8 mouse cellular contexts compared by ENCODE assay signal in genomic region chr8:86888058-86888939, GRCm38 (mm10). TPM values are rescaled to one million over a fixed set of nuclear protein-coding genes. Genes with fewer than 3 reads are reported as not detected.
DNase-seq lines count a peak whose midpoint lies in the region; ATAC-seq lines count a peak whose summit lies in the region.

No protein-coding gene starts in this region.

- no peaks in the 10 kb centered on the region for H3K9me3 ChIP-seq in midbrain, embryonic 15.5 days

- H3K27ac ChIP-seq in midbrain, embryonic 15.5 days: no peak overlapping the region

- H3K4me1 ChIP-seq in midbrain, embryonic 15.5 days: peaks cover 7% of the 10 kb centered on the region

- H3K36me3 ChIP-seq in midbrain, embryonic 15.5 days (replicated peaks): no peaks in the 10 kb centered on the region

- no peak overlapping the region for H3K9ac ChIP-seq in midbrain, embryonic 15.5 days

- ATAC-seq in midbrain, embryonic 15.5 days (replicated peaks): no peak
- no peak for ATAC-seq in frontal cortex, adult (ENCODE audit: low TSS enrichment)

- H3K4me2 ChIP-seq in midbrain, embryonic 15.5 days: no peak overlapping the region

- DNase-seq in adrenal gland, adult (ENCODE audit: inconsistent age in 2 of 2, low spot score in 1 of 2): peak; percentile 35 to 69
- DNase-seq in adrenal gland, postnatal 25 days: no peak
- DNase-seq in ES-CJ7 (ENCODE audit: low read depth, low spot score): peak; percentile 99
- peak; percentile 62 for DNase-seq in heart, postnatal 25 days (ENCODE audit: low spot score)
- peak; percentile 41 for DNase-seq in lung, postnatal 14 days
- no peak for DNase-seq in urinary bladder, postnatal 25 days (ENCODE audit: low spot score)

- intact Hi-C loops in heart, postnatal 25 days (cut with DNase I): loop anchor here (5.0 kb wide), 1 partner anchor 266 kb away; the partner anchor contains the start of gene Lonp2

- no peak overlapping the region for H3K4me3 ChIP-seq in midbrain, embryonic 15.5 days

- H3K27me3 ChIP-seq in midbrain, embryonic 15.5 days (replicated peaks): no peaks in the 10 kb centered on the region

- 70% methylated on average over 11 of the region's 11 CpGs for WGBS in midbrain, embryonic 15.5 days

RNA-seq across cellular contexts. Expression of gene N4bp1, which starts 3.2 kb away (rescaled TPM):
- 38.3 and 41.2 TPM in 2 replicates for total RNA-seq in adrenal gland, postnatal 25 days (2021)
- total RNA-seq in heart, postnatal 25 days (2021): 10 to 100 TPM; 15.7 to 16.9 TPM
- 11.4 and 11.8 TPM in 2 replicates for polyA plus RNA-seq in midbrain, embryonic 15.5 days (2015; fragmentation: Nextera tagmentation; extraction: Ambion mirVana)

Comparison
In these comparisons a context has a peak if more than half of its experiments do, and no peak if none do; other contexts are left out.
1. DNase-seq: peak in adrenal gland, adult (2 of 2), ES-CJ7 (single experiment), heart, postnatal 25 days (single experiment) and lung, postnatal 14 days (single experiment); none in adrenal gland, postnatal 25 days (single experiment) and urinary bladder, postnatal 25 days (single experiment).